Mouse (Mus musculus) liver, embryonic 14.5 days (tissue): ENCODE results near the gene Nap1l2.

Source experiments
- CTCF ChIP-seq: IDR thresholded peaks from 2 replicates; pipeline ENCODE4 v1.5.1; 2016; ENCODE audit warnings: antibody characterized with exemption, low read depth, control low read depth
- EP300 ChIP-seq: IDR thresholded peaks from 2 replicates; pipeline ENCODE4 v1.6.1; 2016; ENCODE audit warnings: antibody characterized with exemption, low read depth

GRCm38 (mm10) chrX:103179771-103180558, 6.5 kb downstream of the Nap1l2 start:
- no peak for TF ChIP-seq CTCF
- TF ChIP-seq EP300 = no peak
